Mouse (Mus musculus) right cerebral cortex, adult 2 months (tissue): ENCODE data around the gene Orai2.
"Not testable (repeated sequence)": the region's sequence is repeated elsewhere in the genome, so short reads cannot be mapped to it uniquely, and the experiment has no call there.

Experiments used
- DNase-seq, 2 experiments: peaks; one replicate each; pipeline ENCODE4 v3.0.0; 2021 to 2022; ENCODE audit warnings: low spot score in 2 of 2

Gene Orai2

DNA sequence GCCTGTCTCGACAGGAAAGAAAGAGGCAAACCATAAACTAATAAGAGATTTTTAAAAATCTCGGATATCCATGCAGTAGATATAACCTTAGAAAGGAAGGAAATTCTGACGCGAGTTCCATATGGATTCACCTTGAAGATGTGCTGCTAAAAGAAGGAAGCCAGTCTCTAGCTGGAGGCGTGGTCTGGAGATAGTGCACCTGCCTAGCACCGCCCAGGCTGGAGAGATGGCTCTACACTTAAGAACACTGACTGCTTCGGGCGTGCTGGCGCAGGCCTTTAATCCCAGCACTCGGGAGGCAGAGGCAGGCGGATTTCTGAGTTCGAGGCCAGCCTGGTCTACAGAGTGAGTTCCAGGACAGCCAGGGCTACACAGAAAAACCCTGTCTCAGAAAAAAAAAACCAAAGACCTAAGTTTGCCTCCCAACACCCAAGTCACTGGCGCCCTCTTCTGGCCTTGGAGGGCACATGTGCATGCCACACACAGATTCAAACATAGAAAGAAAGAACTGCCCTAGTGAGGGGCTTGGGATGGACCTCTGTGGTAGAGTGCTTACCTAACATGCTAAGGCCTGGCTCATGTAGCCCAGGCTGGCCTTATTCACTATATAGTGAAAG, 32.7 kb downstream of the Orai2 start:
- DNase-seq = peak in 1 of 2 experiments; percentile 42

DNA sequence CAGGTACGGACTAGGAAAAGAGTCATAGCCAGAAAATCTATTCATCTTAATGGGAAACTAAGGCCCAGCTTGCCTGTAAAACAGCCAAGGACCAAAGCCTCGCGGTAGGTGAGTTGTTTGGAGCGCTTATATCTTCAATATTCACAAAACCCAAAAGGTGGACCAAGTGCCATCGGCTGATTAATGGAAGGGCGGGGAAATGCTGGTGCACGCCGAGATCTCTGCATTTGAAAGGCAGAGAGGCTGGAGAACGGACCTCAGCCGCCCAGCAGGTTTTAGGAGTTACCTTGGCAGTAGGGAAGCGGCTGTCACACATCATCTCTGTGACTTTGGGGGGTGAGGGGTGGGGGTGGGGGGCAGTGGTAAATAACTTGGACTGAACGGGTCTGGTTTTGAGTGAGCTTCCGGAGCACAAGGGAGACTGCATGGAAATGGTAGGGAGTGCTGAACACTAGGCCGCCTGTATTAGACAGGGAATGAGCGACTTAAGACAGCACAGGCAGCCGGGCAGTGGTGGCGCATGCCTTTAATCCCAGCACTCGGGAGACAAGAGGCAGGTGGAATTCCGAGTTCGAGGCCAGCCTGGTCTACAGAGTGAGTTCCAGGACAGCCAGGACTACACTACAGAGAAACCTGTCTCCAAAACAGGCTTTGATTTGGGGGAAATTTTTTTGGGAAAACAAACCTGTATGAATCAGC, 34.1 kb downstream of the Orai2 start:
- DNase-seq = no peak

DNA sequence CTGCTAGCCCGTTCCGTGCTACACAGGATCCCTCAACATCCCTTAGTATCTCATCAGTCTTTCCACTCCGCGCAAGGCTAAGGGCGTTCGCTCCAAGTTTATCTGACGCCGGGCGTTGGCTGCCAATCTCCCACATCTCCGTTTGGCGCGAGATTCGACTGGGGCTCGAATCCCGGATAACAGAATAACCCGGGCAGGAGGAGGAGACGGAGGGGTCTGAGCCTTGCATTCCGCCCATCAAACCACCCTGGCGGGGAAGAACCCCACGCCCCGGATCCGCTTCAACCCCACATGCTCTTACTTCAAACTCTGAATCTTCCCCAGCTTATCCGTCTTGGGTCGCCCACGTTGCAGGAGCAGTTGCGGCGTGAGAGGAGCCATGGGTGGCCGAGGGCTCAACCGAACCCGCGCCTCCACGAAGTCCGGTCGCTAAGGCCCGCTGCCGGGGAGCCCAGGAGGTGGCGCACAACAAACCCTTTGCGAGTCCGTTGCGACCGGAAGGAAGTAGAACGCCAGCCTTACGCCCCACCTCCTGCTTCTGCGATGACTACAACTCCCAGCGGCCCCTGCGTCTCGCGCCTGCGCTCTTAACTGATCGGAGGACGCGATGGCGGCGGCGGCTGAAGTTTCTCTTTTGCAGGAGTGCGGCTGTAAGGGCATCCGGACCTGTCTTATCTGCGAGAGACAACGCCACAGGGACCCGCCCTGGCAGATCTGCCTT, 34.8 kb downstream of the Orai2 start, which contains the start of the genes Lrwd1 and Alkbh4:
Lrwd1 (minus strand) TSS at position 504 of the 721 bp plus-strand sequence.
Alkbh4 (plus strand) TSS at position 576 of the 721 bp plus-strand sequence.
- peak; percentile 96 for DNase-seq

DNA sequence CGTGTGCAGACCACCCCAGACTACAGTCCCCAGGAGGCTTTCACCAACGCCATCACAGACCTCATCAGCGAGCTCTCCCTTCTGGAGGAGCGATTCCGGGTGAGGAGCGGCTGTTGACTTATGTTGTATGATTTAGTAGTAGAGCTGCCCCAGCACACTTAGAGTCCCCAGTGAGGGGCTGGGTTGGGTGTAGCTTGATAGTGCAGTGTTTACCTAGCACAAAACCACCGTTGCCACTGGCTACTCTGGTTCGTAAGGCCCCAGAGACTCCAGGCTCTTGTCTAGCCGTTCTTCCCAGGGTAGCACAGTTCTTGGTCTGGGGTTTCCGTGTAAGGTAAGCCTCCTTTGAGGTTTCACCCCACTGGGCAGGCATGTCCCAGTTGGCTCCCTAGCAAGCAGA, 48.3 kb downstream of the Orai2 start:
- DNase-seq = no peak

DNA sequence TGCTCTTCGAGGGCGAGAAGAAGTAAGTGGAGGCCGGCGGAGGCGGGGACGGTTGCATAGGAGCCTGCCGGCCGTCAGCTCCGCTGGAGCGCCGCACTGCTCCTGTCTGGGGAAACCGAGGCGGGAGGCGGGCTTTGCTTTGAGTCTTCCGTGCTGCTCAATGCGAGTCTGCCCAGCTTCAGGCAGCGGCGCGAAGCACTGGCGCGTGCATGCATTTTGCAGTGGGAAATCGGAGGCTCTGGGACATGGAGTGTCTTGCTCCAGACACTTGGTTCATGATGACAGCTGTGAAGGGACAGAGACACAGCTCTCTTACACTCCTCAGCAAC, 53.8 kb downstream of the Orai2 start:
- DNase-seq = no peak

DNA sequence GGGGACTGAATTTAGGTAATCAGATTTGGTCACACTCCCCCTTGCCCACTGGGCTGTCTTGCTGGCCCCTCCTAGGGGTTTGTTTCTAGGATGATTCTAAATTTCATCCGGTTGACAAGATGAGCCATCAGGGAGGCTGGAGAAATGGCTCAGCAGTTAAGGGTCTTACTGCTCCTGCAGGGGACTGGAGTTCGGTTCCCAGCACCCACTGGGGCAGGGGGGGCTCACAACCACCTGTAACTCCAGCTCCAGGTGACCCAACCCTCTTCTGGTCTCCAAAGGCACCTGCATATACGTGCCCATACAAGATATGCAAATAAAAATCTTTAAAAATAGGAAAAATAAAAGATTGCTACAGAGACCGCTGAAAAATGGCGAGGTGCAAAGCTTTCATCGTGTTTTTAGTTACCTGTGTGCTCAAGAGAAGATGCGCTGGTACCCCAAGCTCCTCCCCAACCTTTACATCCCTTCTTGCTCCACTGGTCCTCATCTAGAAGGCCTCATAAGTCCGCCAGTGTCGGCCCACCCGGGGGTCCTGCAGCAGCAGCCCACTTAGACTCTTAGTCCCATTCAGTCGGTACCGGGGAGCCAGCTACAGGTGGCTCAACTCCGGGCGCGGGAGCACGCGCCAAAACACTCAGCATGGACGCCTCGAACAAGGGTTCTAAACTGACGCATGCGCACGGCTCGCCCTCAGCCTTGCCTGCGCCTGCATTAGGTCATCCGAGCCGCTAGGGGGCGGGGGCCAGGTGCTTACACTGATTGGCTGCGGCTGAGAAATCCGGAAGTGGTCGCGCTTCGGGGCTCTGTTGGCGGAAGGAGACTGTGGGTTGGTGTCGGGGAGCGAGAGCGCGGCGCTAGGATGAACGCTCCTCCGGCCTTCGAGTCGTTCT, 54.4 kb downstream of the Orai2 start, which contains the start of gene Polr2j:
Polr2j (plus strand) TSS at position 741 of the 893 bp plus-strand sequence.
- peak; percentile 98 to 99 for DNase-seq

DNA sequence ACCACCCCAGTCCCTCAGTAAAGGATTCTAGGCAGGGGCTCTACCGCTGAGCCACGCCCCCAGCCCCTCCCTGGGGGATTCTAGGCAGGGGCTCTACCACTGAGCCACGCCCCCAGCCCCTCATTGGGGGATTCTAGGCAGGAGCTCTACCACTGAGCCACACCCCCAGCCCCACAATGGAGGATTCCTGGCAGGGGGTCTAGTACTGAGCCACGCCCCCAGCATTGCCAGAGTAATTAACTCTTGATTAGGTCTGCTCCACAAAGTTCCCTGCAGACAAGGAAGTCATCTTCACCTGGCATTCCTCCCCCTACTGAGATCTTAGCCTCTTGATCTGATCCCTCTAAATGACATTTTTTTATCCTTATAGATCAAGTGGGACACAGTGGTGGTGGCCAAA, 57.0 kb downstream of the Orai2 start:
- not testable (repeated sequence) for DNase-seq

DNA sequence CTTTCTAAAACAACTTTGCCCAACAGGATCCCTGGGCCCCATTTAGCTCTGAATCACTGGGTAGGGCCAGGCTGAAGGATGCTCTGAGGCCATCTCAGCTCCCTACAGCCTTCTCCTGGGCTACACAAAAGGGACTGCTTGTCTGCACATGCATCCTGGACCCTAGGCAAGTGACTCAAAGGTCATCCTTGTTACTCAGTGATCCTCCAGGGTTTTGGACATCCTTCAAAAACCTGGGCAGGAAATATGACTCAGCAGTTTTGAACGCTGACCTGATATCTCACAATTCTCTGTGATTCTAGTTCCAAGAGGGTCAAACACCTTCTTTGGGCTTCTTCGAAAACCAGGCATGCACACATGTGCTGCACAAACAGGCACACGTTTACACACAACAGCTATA, 61.5 kb downstream of the Orai2 start:
- DNase-seq = no peak

DNA sequence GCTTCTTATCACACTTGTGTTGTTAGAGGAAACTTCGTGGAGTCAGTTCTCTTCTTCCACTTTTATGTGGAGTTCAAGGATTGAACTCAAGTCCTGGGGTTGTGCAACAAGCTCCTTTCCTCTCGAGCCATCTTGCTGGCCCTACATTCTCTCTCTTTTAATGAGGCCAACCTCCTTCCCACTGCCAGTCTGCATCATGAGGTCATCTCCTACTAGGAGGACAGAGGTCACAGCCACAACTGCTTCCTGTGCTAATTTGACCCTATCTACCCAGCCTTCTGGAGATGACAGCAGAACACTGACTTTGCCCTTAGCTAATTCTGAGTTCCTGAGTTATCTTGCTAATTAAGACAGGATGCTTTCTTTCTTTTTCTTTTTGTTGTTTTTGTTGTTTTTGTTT, 62.0 kb downstream of the Orai2 start:
- DNase-seq = no peak

DNA sequence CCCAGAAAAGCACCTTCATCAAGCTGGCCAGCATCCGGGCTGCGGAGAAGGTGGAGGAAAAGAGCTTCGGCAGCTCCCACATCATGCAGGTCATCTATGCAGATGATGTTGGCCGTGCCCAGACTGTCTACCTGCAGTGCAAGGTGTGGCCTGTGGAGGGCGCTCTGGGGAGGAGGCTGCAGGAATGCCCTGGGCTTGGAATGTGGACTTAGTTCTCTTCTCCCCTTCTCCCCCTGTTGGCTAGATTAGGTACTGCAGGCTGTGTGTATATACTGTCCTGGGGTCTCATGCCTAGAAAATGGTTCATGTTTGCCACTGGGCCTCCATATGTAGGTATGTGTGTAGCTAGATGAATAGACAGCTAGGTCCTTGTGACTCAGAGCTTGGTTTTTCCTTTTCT, 66.0 kb downstream of the Orai2 start:
- DNase-seq = no peak

DNA sequence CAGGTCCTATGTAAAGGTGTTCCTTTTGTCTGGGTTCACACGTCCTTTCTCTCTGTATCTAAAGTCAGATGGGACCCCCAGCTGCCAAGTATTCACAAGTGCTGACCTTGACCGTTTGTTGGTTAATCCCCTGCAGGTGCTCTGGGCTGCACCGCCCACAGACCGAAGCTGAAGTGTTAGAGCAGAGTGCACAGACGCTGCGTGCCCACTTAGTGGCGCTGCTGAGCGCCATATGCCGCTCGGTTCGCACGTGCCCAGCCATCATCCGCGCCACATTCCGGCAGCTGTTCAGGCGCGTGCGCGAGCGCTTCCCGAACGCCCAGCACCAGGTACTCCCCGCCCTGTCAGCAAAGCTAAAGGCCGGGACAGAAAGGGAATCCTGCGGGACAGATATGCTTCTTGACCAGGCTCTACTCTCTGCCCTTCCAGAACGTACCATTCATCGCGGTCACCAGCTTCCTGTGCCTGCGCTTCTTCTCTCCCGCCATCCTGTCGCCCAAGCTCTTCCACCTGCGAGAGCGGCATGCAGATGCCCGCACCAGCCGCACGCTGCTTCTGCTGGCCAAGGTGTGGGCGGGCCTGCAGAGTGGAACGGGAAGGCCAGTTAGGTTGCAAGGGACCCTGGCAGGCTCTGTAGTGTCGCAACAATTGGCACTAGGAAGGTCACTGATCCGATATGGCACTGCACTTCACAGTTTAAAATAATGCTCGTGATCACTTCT, 68.3 kb downstream of the Orai2 start:
- DNase-seq = peak; percentile 70 to 80

DNA sequence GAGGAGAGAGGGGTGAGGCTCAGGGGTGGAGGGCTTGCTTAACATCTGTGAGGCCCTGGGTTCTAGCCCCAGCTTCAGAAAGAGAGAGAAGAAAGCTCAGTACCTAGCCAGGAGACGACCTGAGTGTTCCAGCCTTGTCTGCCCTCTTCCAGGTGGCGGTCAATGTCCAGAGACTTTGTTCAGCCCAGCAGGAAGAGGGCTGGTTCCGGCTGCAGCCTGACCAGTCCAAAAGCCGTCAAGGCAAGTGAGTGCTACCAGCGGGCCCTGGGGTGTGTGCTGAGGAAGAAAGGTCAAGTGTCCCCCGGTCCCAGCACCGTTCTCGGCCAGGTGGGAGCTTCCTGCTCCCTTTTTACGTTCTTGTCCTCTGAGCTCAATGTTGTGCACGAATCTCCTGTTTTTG, 72.0 kb downstream of the Orai2 start:
- no peak for DNase-seq
